Comparison of ENCODE assay signal across 18 mouse cellular contexts in the genomic region with DNA sequence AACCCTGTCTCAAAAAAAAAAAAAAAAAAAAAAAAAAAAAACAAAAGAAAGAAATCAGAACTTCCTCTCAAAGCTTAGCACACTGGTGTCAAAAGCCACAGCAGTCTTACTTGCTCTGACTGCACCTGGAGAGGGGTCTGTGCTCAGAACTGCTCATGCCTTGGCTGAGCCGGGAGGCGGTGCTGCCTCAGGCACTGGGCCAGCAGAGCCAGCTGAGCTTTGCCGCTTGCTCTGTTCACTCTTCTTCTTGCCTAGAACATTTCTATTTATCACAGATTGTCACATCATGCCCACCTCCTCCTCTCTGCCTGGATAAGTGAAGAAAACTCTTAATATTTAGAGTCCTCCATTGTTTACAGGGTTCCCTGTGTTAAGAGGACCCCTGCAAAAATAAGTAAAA. TPM values are rescaled to one million over a fixed set of nuclear protein-coding genes. Genes with fewer than 3 reads are reported as not detected.
DNase-seq lines count a peak whose midpoint lies in the region; ATAC-seq and TF ChIP-seq lines count a peak whose summit lies in the region.
"Had no signal": no experiment of that assay in that cellular context is flagged by ENCODE, and none has a peak within 500 bp of the region (broad histone marks: within the 10 kb centered on the region; RNA-seq: fewer than 3 reads in every experiment).

No protein-coding gene starts in this region.

- no peaks in the 10 kb centered on the region for H3K4me1 ChIP-seq in hindbrain, postnatal 0 days (ENCODE audit: insufficient read depth, low read length)
- no peaks in the 10 kb centered on the region for H3K4me1 ChIP-seq in hindbrain, embryonic 11.5 days (replicated peaks; ENCODE audit: control insufficient read depth, insufficient read depth, low read length)
- H3K4me1 ChIP-seq: heart, embryonic 10.5 days; limb, embryonic 15.5 days had no signal

- WGBS in hindbrain, postnatal 0 days = 47% methylated on average over 3 of the region's 3 CpGs
- 92% methylated on average over 3 of the region's 3 CpGs for whole genome bisulfite sequencing in hindbrain, embryonic 11.5 days

- H3K4me3 ChIP-seq in hindbrain, postnatal 0 days (ENCODE audit: low read length) = no peak overlapping the region
- no peak overlapping the region for H3K4me3 ChIP-seq in hindbrain, embryonic 11.5 days (ENCODE audit: low read depth, low read length)
- H3K4me3 ChIP-seq: erythroblast, embryonic 14.5 days; heart, embryonic 10.5 days; limb, embryonic 15.5 days; myocyte had no signal

- TF ChIP-seq CTCF in hindbrain, postnatal 0 days (IDR thresholded peaks at IDR 0.05; ENCODE audit: low read depth) = no peak; the same call in 1 of the 2 replicates

- peak; percentile 22 to 28 for DNase-seq in cerebellum, adult 18-20 months
- no peak for DNase-seq in cerebellum, adult 11 months
- peak; percentile 35 for DNase-seq in hindbrain, postnatal 0 days (ENCODE audit: low spot score)
- DNase-seq in hindbrain, embryonic 11.5 days (ENCODE audit: low spot score) = no peak
- peak; percentile 63 to 76 for DNase-seq in layer of hippocampus, adult 18-20 months (ENCODE audit: low spot score in 2 of 2)
- DNase-seq in right cerebral cortex, postnatal 10 days (ENCODE audit: low spot score in 2 of 2) = peak; percentile 52 to 53
- no peak for DNase-seq in adrenal gland, adult (ENCODE audit: inconsistent age in 2 of 2, low spot score in 1 of 2)
- DNase-seq in kidney, adult 9 months = no peak
- DNase-seq: kidney, postnatal 25 days; thymus, adult 2 months had no signal

- H3K27me3 ChIP-seq in hindbrain, postnatal 0 days (ENCODE audit: insufficient read depth, low read length) = no peaks in the 10 kb centered on the region
- no peaks in the 10 kb centered on the region for H3K27me3 ChIP-seq in hindbrain, embryonic 11.5 days (ENCODE audit: control insufficient read depth, insufficient read depth, low read length)
- H3K27me3 ChIP-seq: limb, embryonic 15.5 days had no signal

- H3K4me2 ChIP-seq in hindbrain, postnatal 0 days (ENCODE audit: low read depth, low read length) = no peak overlapping the region
- H3K4me2 ChIP-seq in hindbrain, embryonic 11.5 days (replicated peaks; ENCODE audit: low read depth, low read length) = no peak overlapping the region
- H3K4me2 ChIP-seq: hindbrain, embryonic 14.5 days; limb, embryonic 15.5 days had no signal

- peaks cover 16% of the 10 kb centered on the region; the same call in 1 of the 2 replicates for H3K36me3 ChIP-seq in hindbrain, postnatal 0 days (ENCODE audit: insufficient read depth, low read length)
- peaks cover 15% of the 10 kb centered on the region; the same call in 1 of the 2 replicates for H3K36me3 ChIP-seq in hindbrain, embryonic 11.5 days (ENCODE audit: control insufficient read depth, insufficient read depth, low read length)

- ATAC-seq in hindbrain, postnatal 0 days = no peak
- no peak for ATAC-seq in hindbrain, embryonic 11.5 days (ENCODE audit: low FRiP score)

- H3K9me3 ChIP-seq in hindbrain, postnatal 0 days (ENCODE audit: low read length) = no peaks in the 10 kb centered on the region
- no peaks in the 10 kb centered on the region for H3K9me3 ChIP-seq in hindbrain, embryonic 11.5 days (ENCODE audit: control insufficient read depth, low read length)
- H3K9me3 ChIP-seq: heart, embryonic 10.5 days; limb, embryonic 15.5 days had no signal

- H3K9ac ChIP-seq in hindbrain, postnatal 0 days (replicated peaks; ENCODE audit: low read length) = no peak overlapping the region
- no peak overlapping the region for H3K9ac ChIP-seq in hindbrain, embryonic 11.5 days (ENCODE audit: low read depth, low read length)
- H3K9ac ChIP-seq: hindbrain, embryonic 14.5 days; limb, embryonic 15.5 days had no signal

- H3K27ac ChIP-seq in hindbrain, postnatal 0 days = no peak overlapping the region; the same call in 1 of the 2 replicates
- no peak overlapping the region for H3K27ac ChIP-seq in hindbrain, embryonic 11.5 days (ENCODE audit: low read depth, low read length)
- H3K27ac ChIP-seq: heart, embryonic 10.5 days; hindbrain, embryonic 14.5 days; limb, embryonic 15.5 days; macrophage had no signal

RNA-seq across cellular contexts. Expression of gene Pet117, which starts 41.8 kb away (rescaled TPM):
- total RNA-seq in hindbrain, postnatal 0 days (2014; rRNA removed) = 2.4 TPM in 1 of 2 replicates, not detected in the other
- polyA plus RNA-seq in hindbrain, postnatal 0 days (2015; fragmentation: Nextera tagmentation; extraction: Ambion mirVana) = 2.8 and 3.1 TPM in 2 replicates
- polyA plus RNA-seq in hindbrain, embryonic 11.5 days (2014; fragmentation: Nextera tagmentation; extraction: Ambion mirVana) = 0.94 and 1.9 TPM in 2 replicates
- 10 to 100 TPM in 1 of 2 experiments, 1 to 10 TPM in 1; 6.9 to 10.4 TPM for total RNA-seq in layer of hippocampus, adult 18-20 months (2021)
- total RNA-seq: MEL had no signal
- polyA plus RNA-seq: cortical plate, adult 2 months; heart, embryonic 10.5 days; thymus, adult 2 months had no signal

RNA-seq across cellular contexts. Expression of gene Kat14, which starts 41.8 kb away (rescaled TPM):
- 22.7 and 23.5 TPM in 2 replicates for total RNA-seq in hindbrain, postnatal 0 days (2014; rRNA removed)
- 18.6 and 22.5 TPM in 2 replicates for polyA plus RNA-seq in hindbrain, postnatal 0 days (2015; fragmentation: Nextera tagmentation; extraction: Ambion mirVana)
- 30.8 and 31.0 TPM in 2 replicates for polyA plus RNA-seq in hindbrain, embryonic 11.5 days (2014; fragmentation: Nextera tagmentation; extraction: Ambion mirVana)
- 10 to 100 TPM; 31.9 to 36.6 TPM for total RNA-seq in layer of hippocampus, adult 18-20 months (2021)

Comparison
In these comparisons a context has a peak if more than half of its experiments do, and no peak if none do; other contexts are left out.
1. DNase-seq: peak in cerebellum, adult 18-20 months (2 of 2), hindbrain, postnatal 0 days (single experiment), layer of hippocampus, adult 18-20 months (2 of 2) and right cerebral cortex, postnatal 10 days (2 of 2); none in cerebellum, adult 11 months (single experiment), hindbrain, embryonic 11.5 days (single experiment), adrenal gland, adult (0 of 2) and kidney, adult 9 months (single experiment).